Mouse (Mus musculus) MEL (cell line): ENCODE measurements around the gene Gsk3b. TPM values are rescaled to one million over a fixed set of nuclear protein-coding genes. Genes with fewer than 3 reads are reported as not detected.

Experiments used
- DNase-seq: peaks from one replicate; pipeline ENCODE4 v3.0.0; 2011; ENCODE audit warnings: low read depth, low spot score
- H3K27ac ChIP-seq: 2 replicates; pipeline ENCODE4 v1.5.1; 2012; ENCODE audit warnings: low read depth, mild to moderate bottlenecking, control low read depth, low read length, moderate library complexity; ENCODE audit not compliant: control insufficient read depth
- H3K27me3 ChIP-seq, 2 experiments: fragments of 150-350 bp in 1 of 2; sonication (generic) in 1 of 2; 2 replicates each; pipeline ENCODE4 v1.6.1; 2012; ENCODE audit warnings: low read length in 2 of 2, mild to moderate bottlenecking in 2 of 2, improper control_type of control experiment in 1 of 2, moderate library complexity in 1 of 2; ENCODE audit not compliant: insufficient read depth in 2 of 2, control insufficient read depth in 1 of 2
- H3K36me3 ChIP-seq, 2 experiments: 2 replicates each; pipeline ENCODE4 v1.6.1; 2012 to 2014; ENCODE audit warnings: low read length in 2 of 2, improper control_type of control experiment in 1 of 2, inconsistent platforms in 1 of 2, mild to moderate bottlenecking in 1 of 2; ENCODE audit not compliant: insufficient read depth in 2 of 2, control insufficient read depth in 1 of 2
- H3K4me1 ChIP-seq, 2 experiments: fragments of 150-350 bp in 1 of 2; sonication (generic) in 1 of 2; 2 replicates each; pipeline ENCODE4 v1.6.1; 2012; ENCODE audit warnings: low read length in 2 of 2, improper control_type of control experiment in 1 of 2, mild to moderate bottlenecking in 1 of 2; ENCODE audit not compliant: insufficient read depth in 2 of 2, control insufficient read depth in 1 of 2
- H3K4me3 ChIP-seq, 2 experiments: fragments of 150-350 bp in 1 of 2; sonication (generic) in 1 of 2; 2 replicates each; pipeline ENCODE4 v1.5.1; 2012; ENCODE audit warnings: low read depth in 2 of 2, low read length in 2 of 2, mild to moderate bottlenecking in 2 of 2, moderate library complexity in 2 of 2, control low read depth in 1 of 2, improper control_type of control experiment in 1 of 2; ENCODE audit not compliant: control insufficient read depth in 1 of 2, insufficient read depth in 1 of 2
- H3K79me2 ChIP-seq: 2 replicates; pipeline ENCODE4 v1.6.1; 2012; ENCODE audit warnings: mild to moderate bottlenecking, low read length, moderate library complexity; ENCODE audit not compliant: control insufficient read depth, poor library complexity, insufficient read depth
- H3K9ac ChIP-seq: 2 replicates; pipeline ENCODE4 v1.6.1; 2012; ENCODE audit warnings: low read depth, mild to moderate bottlenecking, control low read depth, low read length, moderate library complexity; ENCODE audit not compliant: control insufficient read depth, poor library complexity, severe bottlenecking
- H3K9me3 ChIP-seq: fragments of 150-350 bp; sonication (generic); replicated peaks from 2 replicates; pipeline ENCODE4 v1.6.1; 2012; ENCODE audit warnings: mild to moderate bottlenecking, low read length, improper control_type of control experiment, moderate library complexity; ENCODE audit not compliant: insufficient read depth
- BHLHE40 ChIP-seq: IDR thresholded peaks from 2 replicates; pipeline ENCODE4 v1.6.1; 2012; ENCODE audit warnings: low read depth, mild to moderate bottlenecking, inconsistent platforms, low read length, improper control_type of control experiment, borderline replicate concordance
- CHD2 ChIP-seq: IDR thresholded peaks from 2 replicates; pipeline ENCODE4 v1.6.1; 2011; ENCODE audit warnings: low read length, improper control_type of control experiment
- E2F4 ChIP-seq: IDR thresholded peaks from 2 replicates; pipeline ENCODE4 v1.6.1; 2011; ENCODE audit warnings: low read depth, low read length, improper control_type of control experiment, borderline replicate concordance
- EP300 ChIP-seq, 2 experiments: IDR thresholded peaks; 2 replicates each; pipeline ENCODE4 v1.6.1; 2011; ENCODE audit warnings: improper control_type of control experiment in 2 of 2, low read length in 2 of 2, low read depth in 1 of 2, mild to moderate bottlenecking in 1 of 2
- ETS1 ChIP-seq: IDR thresholded peaks from 2 replicates; pipeline ENCODE4 v1.6.1; 2012; ENCODE audit warnings: low read depth, mild to moderate bottlenecking, inconsistent platforms, low read length, improper control_type of control experiment, moderate library complexity
- GATA1 ChIP-seq: IDR thresholded peaks from 2 replicates; pipeline ENCODE4 v1.6.1; 2011; ENCODE audit warnings: low read depth, low read length, improper control_type of control experiment
- MAFK ChIP-seq: IDR thresholded peaks from 2 replicates; pipeline ENCODE4 v1.6.1; 2011; ENCODE audit warnings: low read depth, mild to moderate bottlenecking, low read length, improper control_type of control experiment, borderline replicate concordance
- MAZ ChIP-seq: IDR thresholded peaks from 2 replicates; pipeline ENCODE4 v1.6.1; 2012; ENCODE audit warnings: low read depth, mild to moderate bottlenecking, inconsistent platforms, low read length, improper control_type of control experiment
- MYB ChIP-seq: IDR thresholded peaks from 2 replicates; pipeline ENCODE4 v1.6.1; 2011; ENCODE audit warnings: mild to moderate bottlenecking, low read depth, low read length, improper control_type of control experiment
- MYC ChIP-seq: IDR thresholded peaks from 2 replicates; pipeline ENCODE4 v1.6.1; 2011; ENCODE audit warnings: low read depth, mild to moderate bottlenecking, low read length, improper control_type of control experiment, moderate library complexity
- SIN3A ChIP-seq: IDR thresholded peaks from 2 replicates; pipeline ENCODE4 v1.6.1; 2012; ENCODE audit warnings: low read length, improper control_type of control experiment, inconsistent platforms
- SMC3 ChIP-seq: IDR thresholded peaks from 2 replicates; pipeline ENCODE4 v1.6.1; 2011; ENCODE audit warnings: low read depth, low read length, improper control_type of control experiment
- TBP ChIP-seq: IDR thresholded peaks from 2 replicates; pipeline ENCODE4 v1.8.0; 2011; ENCODE audit warnings: low read depth, low read length, improper control_type of control experiment
- TCF12 ChIP-seq: IDR thresholded peaks from 2 replicates; pipeline ENCODE4 v1.6.1; 2014; ENCODE audit warnings: low read depth, mild to moderate bottlenecking, inconsistent platforms, low read length, improper control_type of control experiment, moderate library complexity
- UBTF ChIP-seq: IDR thresholded peaks from 2 replicates; pipeline ENCODE4 v1.6.1; 2012; ENCODE audit warnings: low read depth, mild to moderate bottlenecking, inconsistent platforms, low read length, improper control_type of control experiment, moderate library complexity, borderline replicate concordance; ENCODE audit not compliant: insufficient read depth
- USF1 ChIP-seq: IDR thresholded peaks from 2 replicates; pipeline ENCODE4 v1.6.1; 2014; ENCODE audit warnings: low read depth, mild to moderate bottlenecking, inconsistent platforms, low read length, improper control_type of control experiment, moderate library complexity
- USF2 ChIP-seq, 2 experiments: IDR thresholded peaks; 2 replicates each; pipeline ENCODE4 v1.6.1; 2011 to 2012; ENCODE audit warnings: improper control_type of control experiment in 2 of 2, low read length in 2 of 2, borderline replicate concordance in 1 of 2, inconsistent platforms in 1 of 2, low read depth in 1 of 2, mild to moderate bottlenecking in 1 of 2; ENCODE audit not compliant: insufficient read depth in 1 of 2
- ZC3H11A ChIP-seq: IDR thresholded peaks from 2 replicates; pipeline ENCODE4 v1.6.1; 2012; ENCODE audit warnings: low read depth, mild to moderate bottlenecking, inconsistent platforms, low read length, improper control_type of control experiment
- ZKSCAN1 ChIP-seq: IDR thresholded peaks from 2 replicates; pipeline ENCODE4 v1.6.1; 2012; ENCODE audit warnings: low read depth, mild to moderate bottlenecking, inconsistent platforms, low read length, improper control_type of control experiment, moderate library complexity
- ZMIZ1 ChIP-seq: IDR thresholded peaks from 2 replicates; pipeline ENCODE4 v1.6.1; 2012; ENCODE audit warnings: low read depth, mild to moderate bottlenecking, inconsistent platforms, low read length, improper control_type of control experiment, moderate library complexity
- ZNF384 ChIP-seq: IDR thresholded peaks from 2 replicates; pipeline ENCODE4 v1.6.1; 2012; ENCODE audit warnings: low read depth, mild to moderate bottlenecking, inconsistent platforms, low read length, improper control_type of control experiment
- polyA plus RNA-seq, 2 experiments: library from polyadenylated mRNA; stranded (reverse) in 1 of 2; unstranded in 1 of 2; fragments of >175 nt in 1 of 2; fragments of >200 nt in 1 of 2; gene quantifications; 2 replicates each; pipeline versions ENCODE4 v1.2.1 to v1.2.4; 2012; ENCODE audit warnings: low replicate concordance in 2 of 2, low read depth in 1 of 2; ENCODE audit not compliant: insufficient read length in 2 of 2, insufficient read depth in 1 of 2, missing spikeins in 1 of 2
- total RNA-seq: library from RNA; depleted of rRNA; stranded (reverse); fragments of 300-350 nt; gene quantifications from 2 replicates; pipeline ENCODE4 v1.2.3, GENCODE M21; 2012

Gsk3b gene
- total and polyA plus RNA-seq, 3 experiments, result 8.8 to 20.1 TPM; not detected in 1

DNA sequence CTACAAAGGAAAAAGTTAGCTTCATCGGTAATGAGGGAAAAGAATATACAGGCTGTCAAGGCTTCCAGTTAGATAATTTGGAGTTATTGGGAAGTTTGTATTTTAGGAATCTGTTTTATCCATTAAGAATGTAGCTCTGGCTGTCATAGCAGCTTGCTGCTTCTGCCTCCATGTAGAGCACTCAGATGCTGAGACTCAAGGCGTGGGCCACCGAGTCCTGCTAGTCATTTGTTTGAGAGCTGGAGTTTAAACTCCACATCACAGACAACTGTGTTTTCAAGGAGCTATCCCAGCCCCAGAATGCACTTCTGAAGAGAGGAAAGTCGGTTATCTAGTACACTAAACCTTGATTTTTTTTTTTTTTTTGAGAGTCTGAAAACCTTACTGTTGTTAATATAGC, 101.2 kb downstream of the Gsk3b start:
- H3K36me3 ChIP-seq, result peaks cover 3 to 21% of the 10 kb centered on the region in 2 experiments; a peak in 3 of 4 replicates
- H3K9me3 ChIP-seq, result no peaks in the 10 kb centered on the region
- H3K79me2 ChIP-seq, result no peaks in the 10 kb centered on the region
- no peak overlapping the region for H3K27ac ChIP-seq
- DNase-seq, result no peak
- TF ChIP-seq BHLHE40 (no peak), CHD2 (no peak), GATA1 (no peak), SMC3 (no peak), EP300 (IDR thresholded peaks at IDR 0.05; ENCODE audit: low read depth in 1 of 2, low read length in 2 of 2) (no peak), ETS1 (no peak), UBTF (no peak), ZKSCAN1 (no peak), MYB (no peak), TCF12 (no peak), SIN3A (no peak)
- H3K9ac ChIP-seq, result no peak overlapping the region
- H3K4me1 ChIP-seq, result no peaks in the 10 kb centered on the region
- no peaks in the 10 kb centered on the region for H3K27me3 ChIP-seq
- no peak overlapping the region for H3K4me3 ChIP-seq

DNA sequence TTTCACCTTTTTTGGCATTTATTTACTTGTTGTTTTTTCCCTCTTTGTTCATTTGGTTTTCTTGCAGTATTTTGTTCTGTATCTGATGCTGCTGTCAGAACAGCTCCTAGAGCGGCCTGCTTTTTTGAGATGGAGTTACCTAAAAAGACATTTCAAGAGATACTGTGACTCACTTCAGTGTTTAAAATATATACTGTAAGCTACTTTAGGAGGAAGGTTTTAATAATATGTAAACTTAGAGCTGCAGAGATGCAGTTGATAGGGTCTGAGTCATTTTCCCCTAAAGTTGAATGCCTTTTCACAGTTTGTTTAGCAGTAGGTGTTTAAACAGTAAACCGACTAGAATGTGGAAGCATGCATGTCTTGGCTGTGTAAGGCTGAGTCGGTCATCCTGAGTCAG, 101.7 kb downstream of the Gsk3b start:
- no peak overlapping the region for H3K4me3 ChIP-seq
- peaks cover 3 to 21% of the 10 kb centered on the region in 2 experiments; a peak in 3 of 4 replicates for H3K36me3 ChIP-seq
- no peak overlapping the region for H3K27ac ChIP-seq
- H3K79me2 ChIP-seq, result no peaks in the 10 kb centered on the region
- DNase-seq, result no peak
- no peak overlapping the region for H3K9ac ChIP-seq
- no peaks in the 10 kb centered on the region for H3K9me3 ChIP-seq
- H3K4me1 ChIP-seq, result no peaks in the 10 kb centered on the region
- no peak for TF ChIP-seq MAFK
- TF ChIP-seq TCF12, result no peak
- TF ChIP-seq ETS1, result no peak
- no peak for TF ChIP-seq ZC3H11A
- no peak for TF ChIP-seq CHD2
- no peak for TF ChIP-seq ZNF384
- no peak for TF ChIP-seq USF2 (IDR thresholded peaks at IDR 0.05; ENCODE audit: borderline replicate concordance in 1 of 2, insufficient read depth in 1 of 2, low read depth in 1 of 2, low read length in 2 of 2)
- TF ChIP-seq MYB, result no peak
- TF ChIP-seq ZMIZ1, result no peak
- no peak for TF ChIP-seq TBP
- TF ChIP-seq MAZ, result no peak
- no peak for TF ChIP-seq USF1
- TF ChIP-seq MYC, result no peak
- no peak for TF ChIP-seq GATA1
- TF ChIP-seq E2F4, result no peak
- no peaks in the 10 kb centered on the region for H3K27me3 ChIP-seq
